Mouse (Mus musculus) spleen, adult 2 months (tissue): ENCODE data around the gene Trp73.

ENCODE experiments used
- CTCF ChIP-seq: fragments of 200-500 bp; IDR thresholded peaks from 2 replicates; pipeline ENCODE4 v1.5.1; 2011; ENCODE audit warnings: mild to moderate bottlenecking, inconsistent platforms; ENCODE audit not compliant: insufficient read depth, insufficient read length, insufficient replicate concordance; ENCODE audit errors: extremely low read depth
- POLR2A ChIP-seq: fragments of 200-500 bp; IDR thresholded peaks from 2 replicates; pipeline ENCODE4 v1.6.1; 2011; ENCODE audit warnings: low read depth, low read length, inconsistent platforms

DNA sequence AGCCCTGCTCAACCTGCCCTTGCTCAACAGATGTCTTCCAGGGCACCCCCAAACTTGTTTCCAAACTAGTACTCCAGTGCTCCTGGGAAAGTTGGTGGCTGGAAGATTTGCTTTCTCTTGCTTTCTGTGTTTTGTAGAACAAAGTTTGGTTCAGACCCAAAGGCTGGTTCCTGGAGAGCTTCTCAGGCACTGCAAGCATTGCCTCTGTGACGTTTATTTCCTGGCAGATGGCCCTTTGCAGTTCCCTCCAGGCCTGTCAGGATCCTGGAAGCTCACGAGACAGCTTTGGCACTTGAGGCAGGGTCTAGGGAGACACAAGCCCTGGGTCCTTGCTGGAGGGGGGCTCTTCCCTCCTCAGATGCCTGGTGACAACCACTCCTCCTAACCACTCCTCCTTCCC, 83.3 kb downstream of the Trp73 start:
- TF ChIP-seq POLR2A = no peak
- no peak for TF ChIP-seq CTCF
